Mouse (Mus musculus): ENCODE measurements around the gene Ccdc188.

GRCm38 (mm10) chr16:18236676-18237501 is 19.2 kb downstream of the Ccdc188 start:
- TF ChIP-seq HCFC1 (IDR thresholded peaks at IDR 0.05; ENCODE audit: borderline replicate concordance, insufficient read depth, low read length): no peak
- no peak for TF ChIP-seq ZC3H11A (IDR thresholded peaks at IDR 0.05; ENCODE audit: borderline replicate concordance, low read depth, low read length)
- TF ChIP-seq CHD2 (IDR thresholded peaks at IDR 0.05; ENCODE audit: low read depth, low read length): no peak
- TF ChIP-seq ZNF384 (IDR thresholded peaks at IDR 0.05; ENCODE audit: low read depth, low read length): no peak
- TF ChIP-seq MAFK (IDR thresholded peaks at IDR 0.05; ENCODE audit: insufficient read depth, low read depth, low read length): no peak
